Mouse (Mus musculus) thymus, postnatal 10 days (tissue): ENCODE results near the gene Cebpb.
"Not testable (repeated sequence)": the region's sequence is repeated elsewhere in the genome, so short reads cannot be mapped to it uniquely, and the experiment has no call there.

ENCODE experiments used
- DNase-seq, 2 experiments: peaks; one replicate each; pipeline ENCODE4 v3.0.0; 2021; ENCODE audit warnings: low spot score in 2 of 2

The Cebpb gene

GRCm38 (mm10) chr2:167688498-167689451 lies at the start of gene Cebpb:
TSS of gene Cebpb (plus strand) at chr2:167688915.
- DNase-seq: peak; percentile 49 to 72

- DNase-seq: peak in 1 of 2 experiments; percentile 70
These were observed 48.4 kb upstream of the Cebpb start for GRCm38 (mm10) chr2:167640279-167640678.

DNA sequence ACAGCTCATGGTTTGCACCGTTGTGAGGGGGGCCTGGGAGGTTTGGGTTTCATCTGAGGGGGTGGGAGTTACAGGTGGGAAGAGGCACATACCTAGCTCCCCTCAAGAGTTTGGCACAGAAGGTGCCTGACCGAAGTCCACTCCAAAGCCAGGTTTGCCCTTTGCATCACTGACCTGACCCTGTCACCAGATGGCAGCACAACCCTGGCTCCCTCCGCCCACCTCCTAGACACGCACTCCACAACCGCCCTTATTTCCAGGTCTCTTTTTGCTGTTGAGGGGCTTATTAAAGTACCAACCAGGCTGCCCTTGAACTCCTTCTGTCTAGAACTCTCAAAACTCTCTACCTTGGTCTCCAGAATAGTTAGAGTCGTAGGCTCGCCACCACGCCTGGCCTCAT lies 47.4 kb upstream of the Cebpb start:
- peak in 1 of 2 experiments; percentile 54 for DNase-seq

- DNase-seq: no peak
These were observed 46.6 kb upstream of the Cebpb start for GRCm38 (mm10) chr2:167642164-167642563.

GRCm38 (mm10) chr2:167643356-167644052 lies 45.2 kb upstream of the Cebpb start:
- not testable (repeated sequence) for DNase-seq

DNA sequence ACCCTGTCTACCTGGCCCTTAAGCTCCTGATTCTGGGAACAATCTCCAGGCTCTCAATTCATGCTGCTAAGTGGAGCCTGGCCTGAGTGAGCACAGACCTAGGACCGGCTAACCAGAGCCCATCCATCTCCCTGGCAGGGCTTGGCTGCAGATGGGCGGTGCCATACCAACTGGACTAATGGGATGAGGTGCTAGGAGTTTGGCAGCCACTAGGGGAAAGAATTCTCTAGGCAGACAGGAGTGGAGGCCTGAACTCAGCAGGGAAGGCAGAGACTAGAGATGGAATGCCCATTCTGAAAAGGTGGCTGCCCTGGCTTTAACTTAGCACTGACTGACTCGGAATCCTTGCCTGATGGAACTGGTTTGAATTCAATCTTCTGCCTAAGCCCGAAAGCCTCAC lies 42.3 kb upstream of the Cebpb start:
- no peak for DNase-seq

DNA sequence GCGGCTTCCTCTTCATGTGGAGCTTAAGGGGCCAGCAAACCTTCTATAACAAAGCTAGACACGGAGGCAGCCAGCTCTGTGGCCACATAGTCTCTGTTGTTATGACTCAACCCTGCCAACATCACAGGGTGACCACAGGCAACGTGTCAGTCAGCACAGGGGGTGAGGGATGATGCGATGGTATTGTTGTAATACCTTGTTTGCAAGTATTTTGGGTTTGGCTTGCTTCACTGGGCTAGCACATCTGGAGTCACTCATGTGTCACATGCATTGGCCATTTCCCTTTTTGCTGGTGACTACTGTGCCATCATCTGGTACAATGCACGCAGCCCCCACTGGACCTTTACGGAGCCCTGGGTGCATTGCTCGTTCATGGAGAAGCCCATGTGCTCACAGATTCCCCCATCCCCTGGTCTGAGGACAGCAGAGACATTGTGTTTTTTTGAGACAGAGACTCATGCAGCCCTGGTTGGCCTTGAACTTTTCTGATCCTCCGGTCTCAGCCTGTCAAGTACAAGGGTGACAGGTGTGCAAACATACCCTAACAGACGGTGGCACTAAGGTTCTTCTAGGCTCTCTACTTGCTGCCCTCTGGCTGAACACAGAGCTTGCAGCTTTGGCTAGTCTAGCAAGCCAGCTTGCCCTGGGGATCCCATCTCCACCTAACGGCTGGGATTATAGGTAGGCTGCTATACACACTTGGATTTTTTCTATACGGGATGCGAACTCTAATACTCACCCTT lies 39.3 kb upstream of the Cebpb start:
- DNase-seq: no peak

DNA sequence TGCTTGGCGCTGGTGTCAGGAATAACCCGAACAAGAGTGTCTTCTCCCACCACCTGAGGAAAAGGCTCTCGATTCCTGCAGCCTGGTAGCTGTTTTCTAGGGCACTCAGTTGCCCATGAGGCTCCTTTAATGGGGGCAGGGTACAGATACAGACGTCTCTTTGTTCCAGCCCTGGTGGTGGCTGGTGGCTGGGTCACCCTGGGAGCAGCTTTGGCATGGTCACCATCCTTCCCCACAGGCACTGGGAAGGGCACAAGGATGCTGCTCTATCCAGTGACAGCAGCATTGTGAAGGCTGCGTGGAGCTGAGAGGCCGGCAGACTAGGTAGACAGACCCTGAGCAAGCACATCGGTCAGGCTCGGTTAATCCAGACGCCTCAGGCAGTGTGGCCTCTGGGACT lies 37.1 kb upstream of the Cebpb start:
- DNase-seq: no peak

- DNase-seq: no peak
These were observed 36.0 kb upstream of the Cebpb start for GRCm38 (mm10) chr2:167652694-167653093.

GRCm38 (mm10) chr2:167654911-167655600 lies 33.7 kb upstream of the Cebpb start:
- DNase-seq: no peak

DNA sequence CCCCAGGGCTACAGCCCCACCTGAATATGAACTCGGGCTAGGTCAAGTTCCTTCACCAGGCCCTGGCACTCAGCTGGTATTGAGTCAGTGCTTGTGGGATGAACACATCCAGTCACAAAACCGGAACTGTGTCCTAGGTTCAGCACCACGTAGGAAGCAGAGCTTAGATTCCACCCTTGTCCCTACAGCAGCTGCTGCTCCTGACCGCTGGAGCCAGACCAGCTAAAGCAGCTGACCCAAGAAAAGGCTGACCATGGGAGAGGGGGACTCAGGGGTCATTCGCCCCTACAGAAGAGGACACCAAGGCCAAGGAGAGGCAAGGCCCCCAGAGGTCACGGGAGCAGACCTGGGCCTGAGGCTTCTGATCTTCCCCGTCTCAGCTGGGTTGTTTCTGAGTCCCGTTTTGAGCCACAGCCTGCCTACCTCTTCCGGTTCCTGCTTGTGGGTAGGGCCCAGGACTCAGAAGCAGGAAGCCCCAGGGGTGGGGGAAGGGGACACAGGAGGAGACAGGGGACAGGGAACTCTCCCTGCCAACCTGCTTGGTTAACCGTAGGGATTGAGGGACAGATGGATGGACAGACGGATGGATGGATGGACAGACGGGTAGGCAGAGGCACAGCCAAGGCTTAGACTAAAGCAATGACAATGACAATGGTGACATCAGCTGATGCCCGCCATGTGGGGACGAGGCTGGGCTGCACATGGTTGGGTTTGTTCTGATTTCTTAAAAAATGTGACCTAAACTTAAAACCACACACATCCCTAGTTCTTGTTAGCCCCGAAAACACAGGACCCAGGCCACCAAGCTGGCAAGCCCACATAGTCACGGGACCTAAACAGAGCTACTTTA lies 31.9 kb upstream of the Cebpb start:
- peak; percentile 85 to 86 for DNase-seq

DNA sequence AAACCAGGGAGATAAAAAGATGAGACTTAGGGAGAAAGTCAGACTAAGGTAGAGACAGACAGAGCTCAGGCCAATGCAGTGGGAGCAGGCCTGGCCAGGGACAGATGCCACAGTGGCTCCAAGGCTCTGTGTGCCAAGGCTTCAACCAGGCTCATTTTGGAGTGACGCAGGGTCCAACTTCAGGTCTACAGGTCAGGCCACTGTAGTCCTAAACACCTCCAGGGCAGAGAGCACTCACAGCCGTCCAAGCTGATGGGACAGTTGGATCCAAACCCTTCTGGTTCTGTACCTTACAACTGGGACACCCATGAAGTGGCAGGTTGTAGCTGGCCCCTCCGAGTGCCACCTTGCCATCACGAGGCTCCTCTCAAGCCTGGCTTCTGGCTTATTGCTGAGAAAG lies 30.7 kb upstream of the Cebpb start:
- DNase-seq: no peak

DNA sequence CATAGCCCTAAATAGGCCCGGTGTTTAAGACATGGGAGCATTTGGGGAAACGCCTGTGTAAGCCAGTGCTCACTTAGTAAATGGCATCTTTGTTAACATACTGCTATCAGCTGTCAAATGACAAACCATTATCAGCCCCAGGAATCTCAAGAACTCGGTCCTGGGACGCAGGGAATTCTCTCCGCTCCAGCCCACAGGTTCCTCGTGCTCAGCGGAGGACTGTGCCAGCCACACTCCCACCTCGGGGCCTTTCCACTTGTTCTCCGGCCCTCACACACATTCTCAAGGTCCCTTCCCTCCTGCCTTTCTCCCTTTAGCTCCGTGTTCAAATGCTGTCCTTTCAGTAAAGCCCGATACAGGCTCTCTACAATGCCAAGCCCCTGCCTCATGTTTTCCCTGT lies 30.0 kb upstream of the Cebpb start:
- no peak for DNase-seq

GRCm38 (mm10) chr2:167659177-167659846 lies 29.4 kb upstream of the Cebpb start:
- DNase-seq: no peak

DNA sequence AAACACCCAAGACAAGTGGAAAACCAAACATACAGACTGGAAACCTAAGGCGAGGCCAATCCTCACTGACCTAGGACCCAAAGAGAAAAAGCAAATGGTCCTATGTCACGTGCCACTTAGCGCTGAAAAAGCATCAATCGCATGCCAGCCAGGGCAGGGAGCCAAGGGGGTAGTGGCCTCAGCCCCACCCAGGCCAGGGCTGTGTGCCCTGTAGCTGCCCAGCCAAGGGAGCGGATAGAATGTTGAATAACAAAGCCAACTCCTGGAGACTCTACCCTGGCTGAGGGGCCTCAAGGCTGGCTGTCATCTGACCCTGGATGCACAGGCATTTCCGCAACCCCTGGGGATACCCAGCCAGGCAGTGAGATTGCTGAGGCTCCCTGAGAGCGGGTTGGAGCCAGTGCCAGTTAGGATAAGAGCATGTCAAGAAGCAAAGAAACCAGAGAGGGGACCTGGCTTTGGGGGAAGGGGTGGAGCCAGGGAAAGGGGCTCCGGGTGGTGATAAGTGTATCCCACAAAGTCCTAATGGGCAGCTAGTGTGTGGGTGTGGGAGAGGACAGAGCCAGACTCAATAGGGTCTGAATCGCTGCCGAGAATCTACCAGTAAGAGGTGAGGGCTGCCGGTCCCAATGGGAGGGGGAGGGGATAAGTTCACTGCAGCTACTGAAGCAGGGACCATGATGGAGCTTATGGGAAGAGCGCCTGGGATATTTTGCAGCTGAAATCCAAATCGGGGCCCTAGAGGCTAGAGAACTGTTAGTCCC lies 28.7 kb upstream of the Cebpb start:
- no peak for DNase-seq

DNA sequence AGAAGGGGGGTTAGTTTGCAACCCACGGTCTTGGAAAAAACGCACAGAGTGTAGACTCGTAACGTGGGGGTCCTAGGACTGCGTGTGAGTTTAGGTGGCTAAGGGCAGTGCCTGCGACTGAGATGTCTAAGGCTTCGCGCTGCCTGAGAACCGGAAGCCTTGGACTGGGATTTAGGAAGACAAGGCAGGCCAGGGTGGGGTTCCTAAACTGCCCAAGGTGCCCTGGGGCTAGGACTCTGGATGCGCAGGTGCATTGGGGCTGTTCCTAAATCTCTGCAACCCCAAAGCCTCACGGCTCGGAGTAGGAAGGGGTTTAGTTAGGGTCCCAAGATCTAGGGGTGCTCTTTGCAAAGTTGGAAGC lies 28.1 kb upstream of the Cebpb start:
- no peak for DNase-seq

- DNase-seq: peak; percentile 91 to 96
These were observed 27.2 kb upstream of the Cebpb start, which contains the start of gene Gm20431 for GRCm38 (mm10) chr2:167661270-167662203. TSS of gene Gm20431 (minus strand) at chr2:167661496.

- DNase-seq: no peak
These were observed 26.0 kb upstream of the Cebpb start for GRCm38 (mm10) chr2:167662713-167663112.
